Mouse (Mus musculus): ENCODE measurements around the gene Tomm22. TPM values are rescaled to one million over a fixed set of nuclear protein-coding genes. Genes with fewer than 3 reads are reported as not detected.

Tomm22 gene
- total RNA-seq, 2 experiments from 2014 or later, result 146 to 154 TPM

DNA sequence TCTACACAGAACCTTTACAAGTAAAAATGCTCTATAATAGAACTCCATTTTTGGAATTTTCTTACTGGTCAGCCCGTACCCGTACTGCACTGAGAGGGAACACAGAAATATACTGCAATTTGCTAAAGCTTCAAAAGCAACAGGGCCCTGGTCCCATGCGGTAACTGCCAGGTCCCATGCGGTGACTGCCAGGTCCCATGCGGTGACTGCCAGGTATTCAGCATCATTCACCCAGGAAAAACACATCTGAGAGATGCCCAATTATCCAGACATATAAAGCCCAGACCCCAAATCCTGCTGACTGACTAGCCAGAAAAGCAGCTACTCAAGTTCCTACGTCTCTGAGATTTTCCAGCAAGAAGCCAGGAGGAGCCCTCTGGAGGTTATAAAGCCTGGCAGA is 14.0 kb downstream of the Tomm22 start:
- intact Hi-C loops (cut with DNase I), result loop anchor here (2.0 kb wide), 1 partner anchor 14 kb away; the partner anchor contains the start of gene Tomm22
- DNase-seq, result no peak

- intact Hi-C loops (cut with DNase I), result loop anchor here (2.0 kb wide), 1 partner anchor 14 kb away; the partner anchor contains the start of gene Tomm22
- no peak for DNase-seq
Observed at GRCm38 (mm10) chr15:79685141-79685641, 14.5 kb downstream of the Tomm22 start.

DNA sequence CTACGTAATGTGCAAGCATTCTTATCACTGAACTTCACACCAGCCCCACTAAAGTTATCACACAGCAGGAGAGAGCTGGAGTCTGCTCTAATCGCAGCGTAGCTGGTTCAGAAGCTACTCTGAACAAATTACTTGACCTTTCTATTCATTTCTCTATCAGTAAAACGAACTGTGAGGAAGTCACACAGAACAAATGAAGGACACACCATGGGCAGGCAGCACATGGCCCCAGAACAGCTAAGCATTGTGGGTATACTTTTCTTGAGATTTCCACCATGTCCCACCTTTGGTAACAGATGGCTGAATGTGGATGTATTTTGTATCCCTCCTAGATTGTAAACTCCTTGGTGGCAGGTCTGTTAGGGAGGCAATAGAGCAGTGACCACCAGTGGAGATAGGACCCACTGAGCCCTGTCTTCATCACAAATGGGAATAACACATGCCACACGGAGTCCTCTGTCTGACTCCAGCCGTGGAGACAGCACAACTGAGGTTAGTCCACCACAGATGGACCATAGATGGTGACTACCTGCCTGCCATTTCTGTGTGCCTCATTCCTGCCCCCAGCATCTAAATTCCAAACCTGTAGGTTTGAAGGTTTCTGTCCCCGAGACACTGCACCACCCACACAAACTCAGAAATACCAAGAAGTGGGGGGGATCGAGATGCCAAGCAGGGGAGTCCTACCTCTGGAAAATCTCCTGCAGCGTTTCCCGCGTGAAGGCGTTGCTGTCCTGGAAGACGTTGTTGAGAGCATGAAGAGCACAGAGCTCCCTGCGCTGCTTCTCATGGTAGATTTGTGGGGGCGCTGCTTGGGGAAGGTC is 15.6 kb downstream of the Tomm22 start:
- DNase-seq, result no peak
- intact Hi-C loops (cut with DNase I), result no loop called here

DNA sequence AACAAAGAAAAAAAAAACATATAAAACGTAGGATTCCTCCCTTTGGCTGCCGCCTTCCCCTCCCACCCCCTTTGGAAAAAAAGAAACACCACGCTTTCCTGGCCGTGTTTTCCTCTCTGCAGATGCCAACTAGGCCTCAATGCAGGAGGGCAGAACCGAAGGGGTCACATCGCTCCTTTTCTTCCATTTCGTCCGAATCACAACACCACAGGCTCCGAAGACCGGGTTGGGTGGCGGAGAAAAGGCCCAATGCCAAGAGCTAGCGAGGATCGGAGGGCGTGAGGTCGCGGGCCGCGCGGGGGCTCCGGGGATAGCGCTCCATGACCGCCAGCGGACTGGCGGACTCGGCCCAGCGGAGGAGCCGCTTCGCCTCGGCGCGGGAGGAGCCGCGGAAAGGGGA is 16.5 kb downstream of the Tomm22 start:
- DNase-seq, result peak in 1 of 2 experiments; percentile 72
- intact Hi-C loops (cut with DNase I), result no loop called here

DNA sequence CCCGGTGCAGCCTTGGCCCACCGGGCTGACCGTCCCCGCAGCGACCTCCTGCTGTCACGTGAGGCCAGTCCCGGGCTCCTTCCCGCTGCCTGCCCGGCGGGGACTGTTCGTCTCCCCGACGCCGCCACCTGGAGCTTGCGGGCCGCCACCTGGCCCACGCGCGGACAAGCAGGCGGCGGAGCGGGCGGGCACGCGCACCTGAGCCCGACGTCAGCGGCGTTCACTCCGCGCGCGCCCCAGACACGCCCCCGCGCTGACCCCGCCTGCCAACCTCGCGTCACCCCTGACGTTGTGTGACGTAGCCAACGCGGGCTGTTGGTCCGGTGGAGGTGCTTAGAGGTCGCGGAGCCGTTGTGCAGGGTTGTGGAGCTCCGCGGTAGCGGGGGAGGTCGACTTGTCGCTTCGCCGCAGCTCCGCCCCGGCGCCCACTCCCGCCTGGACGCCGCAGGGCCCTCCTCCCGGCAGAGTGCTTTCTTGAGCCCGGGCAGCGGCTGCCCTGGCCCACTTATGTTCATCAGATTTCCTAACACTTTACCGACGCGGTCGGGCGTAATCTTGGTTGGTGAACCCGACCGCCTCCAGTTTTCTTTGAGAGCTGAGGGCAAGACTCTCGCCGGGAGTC is 17.1 kb downstream of the Tomm22 start, which contains the start of gene Josd1:
Josd1 (minus strand) TSS at position 274 of the 622 bp plus-strand sequence.
- intact Hi-C loops (cut with DNase I), result loop anchor here (2.0 kb wide), 1 partner anchor 51 kb away; no protein-coding TSS in a partner anchor
- DNase-seq, result peak; percentile 98

GRCm38 (mm10) chr15:79688268-79688956 is 17.8 kb downstream of the Tomm22 start:
- intact Hi-C loops (cut with DNase I), result loop anchor here (2.0 kb wide), 1 partner anchor 50 kb away; no protein-coding TSS in a partner anchor
- no peak for DNase-seq

DNA sequence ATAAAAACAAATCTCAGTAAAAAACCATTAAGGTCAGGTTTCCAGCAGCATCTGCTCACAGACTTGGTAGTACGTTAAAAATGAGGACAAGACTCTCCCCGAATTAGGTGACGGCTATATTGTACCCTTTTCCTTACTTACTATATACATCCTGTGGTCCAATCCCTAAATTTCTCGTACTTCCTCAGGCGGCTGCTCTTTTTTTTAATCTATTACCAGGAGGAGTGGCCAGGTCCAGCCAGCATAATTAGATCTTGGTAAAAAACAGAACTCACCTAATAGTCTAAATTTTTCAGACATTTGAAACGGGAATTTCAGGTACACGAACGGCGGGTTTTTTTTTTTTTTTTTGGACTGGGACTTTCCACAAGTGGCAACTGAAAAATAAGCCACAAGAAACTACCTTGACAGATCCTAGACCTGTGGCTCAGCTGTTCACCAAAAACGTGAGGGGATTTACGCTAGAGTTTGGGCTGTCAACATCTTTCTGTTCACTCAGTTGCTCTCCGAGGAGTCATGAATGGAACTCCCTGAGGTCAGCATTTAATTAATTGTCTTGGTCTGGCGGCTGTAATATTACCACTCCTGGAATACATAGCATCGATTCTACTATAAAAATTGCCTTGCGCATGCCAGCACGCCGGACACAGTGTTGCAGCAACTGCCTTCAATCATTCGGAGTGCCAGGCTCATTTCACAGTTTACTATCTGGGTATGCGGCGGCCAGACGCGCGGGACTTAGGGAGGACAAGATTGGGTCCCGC is 19.2 kb downstream of the Tomm22 start:
- no peak for DNase-seq
- intact Hi-C loops (cut with DNase I), result loop anchor here (2.0 kb wide), 1 partner anchor 49 kb away; no protein-coding TSS in a partner anchor

- peak; percentile 99 for DNase-seq
Observed at GRCm38 (mm10) chr15:79690426-79691022, 19.9 kb downstream of the Tomm22 start, which contains the start of gene Gtpbp1. TSS of gene Gtpbp1 (plus strand) at chr15:79690845.

GRCm38 (mm10) chr15:79691023-79691508 is 20.4 kb downstream of the Tomm22 start:
- intact Hi-C loops (cut with DNase I), result no loop called here

More at GRCm38 (mm10) chr15:79690426-79691022, 19.9 kb downstream of the Tomm22 start, which contains the start of gene Gtpbp1:
- intact Hi-C loops (cut with DNase I), result no loop called here

DNA sequence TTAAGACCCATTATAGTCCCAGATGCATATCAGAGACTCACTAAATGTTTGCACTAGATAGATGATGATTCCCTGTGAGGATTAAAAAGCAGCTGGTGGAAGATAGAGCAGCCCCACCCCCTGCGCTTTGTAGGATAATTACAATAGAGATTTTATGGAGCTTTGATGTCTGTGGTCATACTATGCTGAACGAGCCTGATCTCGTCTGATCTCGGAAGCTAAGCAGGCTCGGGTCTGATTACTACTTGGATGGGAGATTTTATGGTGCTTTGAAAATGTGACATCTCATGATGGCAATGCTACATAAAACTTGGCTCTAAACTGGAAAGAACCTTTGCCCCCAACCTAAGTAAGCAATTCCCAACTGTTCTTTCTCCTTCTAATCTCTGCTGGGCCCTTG is 21.7 kb downstream of the Tomm22 start:
- intact Hi-C loops (cut with DNase I), result no loop called here
- DNase-seq, result no peak

More at GRCm38 (mm10) chr15:79691023-79691508, 20.4 kb downstream of the Tomm22 start:
- no peak for DNase-seq

DNA sequence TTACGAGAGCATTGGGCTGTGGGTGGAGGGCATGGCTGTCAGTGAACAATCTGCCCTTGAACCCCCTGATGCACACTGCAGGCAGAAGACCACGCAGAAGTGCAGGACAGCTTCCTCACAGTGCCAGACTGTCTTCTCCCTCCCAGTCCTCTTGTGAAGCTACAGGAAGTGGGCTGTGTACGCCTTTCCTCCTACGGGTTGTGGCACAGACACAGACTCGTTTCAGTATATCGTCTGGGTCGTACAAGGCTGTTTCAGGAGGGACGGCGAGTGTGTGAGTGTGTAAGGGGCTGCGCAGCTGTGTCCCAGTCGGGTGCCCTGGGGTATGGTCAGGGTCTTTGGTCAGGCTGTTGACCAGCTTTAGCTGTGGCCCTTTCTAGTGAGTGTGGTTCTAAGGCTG is 23.1 kb downstream of the Tomm22 start:
- DNase-seq, result no peak
- intact Hi-C loops (cut with DNase I), result no loop called here

DNA sequence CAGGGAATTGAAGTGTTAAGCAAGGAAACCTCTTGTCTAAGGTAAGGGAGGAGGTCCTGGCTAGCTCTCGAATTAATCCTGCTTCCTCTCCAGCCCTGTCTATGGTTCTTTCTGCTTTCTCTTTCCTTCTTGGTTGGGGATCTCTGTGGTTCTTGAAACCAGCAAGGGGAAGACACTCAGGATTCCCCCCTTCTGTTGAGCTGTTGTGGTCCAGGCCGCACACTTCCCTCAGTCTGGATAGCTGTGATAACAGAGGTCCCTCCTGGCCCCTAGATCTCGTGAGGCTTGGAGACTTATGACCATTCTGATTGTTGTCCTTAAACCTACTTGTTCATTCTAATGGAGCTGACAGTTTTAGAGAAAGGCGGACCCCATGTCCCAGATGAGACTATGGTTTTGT is 23.9 kb downstream of the Tomm22 start:
- intact Hi-C loops (cut with DNase I), result no loop called here
- no peak for DNase-seq

- no peak for DNase-seq
- intact Hi-C loops (cut with DNase I), result no loop called here
Observed at GRCm38 (mm10) chr15:79695516-79695915, 24.9 kb downstream of the Tomm22 start.

DNA sequence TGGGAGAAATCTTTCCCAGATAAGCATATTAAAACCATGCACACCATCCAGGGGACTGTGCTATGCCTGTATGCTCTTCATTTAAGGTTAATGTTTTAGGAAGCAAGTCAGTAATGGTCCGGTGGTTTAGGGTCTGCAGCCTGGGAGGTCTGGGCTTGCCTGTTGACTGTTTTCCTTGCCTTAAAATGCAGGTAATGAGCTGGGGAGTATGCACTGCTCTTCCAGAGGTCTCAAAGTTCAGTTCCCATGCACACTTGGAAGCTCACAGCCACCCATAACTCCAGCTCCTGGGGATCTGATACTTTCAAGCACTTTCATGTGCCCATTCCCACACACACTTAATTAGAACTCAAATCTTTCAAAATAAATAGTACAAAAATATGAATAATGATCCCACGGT is 25.8 kb downstream of the Tomm22 start:
- intact Hi-C loops (cut with DNase I), result no loop called here
- no peak for DNase-seq

DNA sequence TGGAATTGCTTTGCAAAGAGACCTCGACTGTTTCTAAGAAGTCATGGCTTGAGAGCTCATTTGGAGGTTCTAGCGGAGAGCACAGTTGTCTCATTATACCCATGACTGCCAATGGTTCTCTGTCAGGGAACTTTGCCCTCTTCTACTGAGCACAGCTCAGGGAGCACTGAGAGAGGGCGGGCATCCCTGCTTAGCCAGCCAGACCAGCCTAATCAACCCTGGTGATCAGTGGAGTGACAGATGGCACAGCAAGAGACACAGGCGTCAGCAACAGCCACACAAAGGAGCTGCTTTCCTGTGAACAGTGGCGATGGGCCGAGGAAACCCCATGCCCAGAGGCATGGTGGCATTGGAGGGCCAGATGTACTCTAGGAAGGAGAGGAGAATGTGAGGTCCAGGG is 26.4 kb downstream of the Tomm22 start:
- intact Hi-C loops (cut with DNase I), result no loop called here
- DNase-seq, result no peak

DNA sequence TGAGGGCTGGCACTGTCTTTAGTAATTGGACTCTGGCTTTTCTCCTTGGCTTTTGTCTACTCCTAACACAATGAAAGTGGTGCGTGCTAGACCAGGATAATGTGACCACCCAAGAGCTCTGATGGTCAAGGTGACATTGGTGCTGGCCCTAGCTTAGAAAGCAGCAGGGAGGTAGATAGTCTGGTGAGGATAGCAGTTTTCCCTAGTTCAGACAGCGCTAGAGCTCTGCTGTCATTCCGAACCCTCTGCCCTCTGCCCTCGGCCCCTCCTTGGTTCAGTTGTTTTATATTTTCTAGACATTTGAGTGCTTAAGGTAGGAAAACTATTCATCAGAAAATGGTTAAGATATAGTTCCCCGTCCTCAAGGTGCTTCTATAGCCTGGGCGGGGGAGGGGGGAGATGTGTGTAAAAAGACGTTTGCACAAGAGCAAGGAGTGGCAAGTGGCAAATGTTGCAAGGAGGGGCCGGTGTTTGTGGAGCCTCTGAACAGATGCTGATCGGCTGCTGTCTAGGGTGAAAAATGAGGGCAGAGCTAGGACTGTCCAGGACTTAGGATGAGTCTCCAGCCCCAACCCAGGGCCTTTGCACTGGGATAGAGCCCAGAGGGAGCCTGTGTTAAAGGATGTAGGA is 27.0 kb downstream of the Tomm22 start:
- DNase-seq, result no peak
- intact Hi-C loops (cut with DNase I), result no loop called here

- intact Hi-C loops (cut with DNase I), result no loop called here
- DNase-seq, result no peak
Observed at GRCm38 (mm10) chr15:79706603-79707214, 36.0 kb downstream of the Tomm22 start.

- DNase-seq, result no peak
- intact Hi-C loops (cut with DNase I), result no loop called here
Observed at GRCm38 (mm10) chr15:79708229-79708822, 37.7 kb downstream of the Tomm22 start.
